Mouse (Mus musculus) lung, adult 2 months (tissue): ENCODE measurements around the gene Golgb1.

Source experiments
- CTCF ChIP-seq: fragments of 200-500 bp; IDR thresholded peaks from 2 replicates; pipeline ENCODE4 v1.5.1; 2011; ENCODE audit warnings: mild to moderate bottlenecking, low read length, control low read depth; ENCODE audit not compliant: insufficient read depth
- POLR2A ChIP-seq: fragments of 200-500 bp; IDR thresholded peaks from 2 replicates; pipeline ENCODE4 v1.6.1; 2011; ENCODE audit warnings: low read depth, mild to moderate bottlenecking, control low read depth, low read length, borderline replicate concordance; ENCODE audit errors: extremely low read depth

DNA sequence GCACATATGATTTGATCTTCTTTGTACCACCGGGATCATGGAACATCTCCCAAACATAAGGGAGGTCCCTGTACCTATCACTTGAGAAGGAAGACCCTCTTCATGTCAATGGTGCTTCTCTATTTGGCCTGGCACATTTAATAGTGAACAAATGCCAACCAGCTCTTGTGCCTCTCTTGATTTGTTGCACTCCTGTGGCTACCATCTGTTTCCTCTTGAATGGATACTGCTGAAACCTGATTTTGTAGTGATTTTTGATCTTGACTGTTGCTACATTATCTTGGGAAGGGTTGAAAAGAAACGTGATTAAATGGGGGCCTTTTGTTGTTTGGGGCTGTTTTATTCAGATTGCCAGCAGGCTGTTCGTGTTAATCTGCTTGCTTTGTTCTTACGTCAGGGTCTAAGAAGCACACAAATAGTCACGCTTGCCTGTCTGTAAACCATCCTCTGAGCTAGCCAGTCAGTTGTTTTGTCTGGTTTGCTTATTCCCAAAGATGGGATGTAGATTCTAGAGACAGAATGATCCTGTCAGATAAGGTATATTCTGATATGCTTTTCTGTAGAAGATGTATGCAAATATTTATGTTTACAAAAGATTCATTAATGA, 7.9 kb downstream of the Golgb1 start:
- TF ChIP-seq CTCF = no peak
- TF ChIP-seq POLR2A = no peak
